Mouse (Mus musculus): ENCODE measurements around the gene Itprip. TPM values are rescaled to one million over a fixed set of nuclear protein-coding genes. Genes with fewer than 3 reads are reported as not detected.

Itprip gene
- total RNA-seq, 1 experiment: 7.2 TPM

DNA sequence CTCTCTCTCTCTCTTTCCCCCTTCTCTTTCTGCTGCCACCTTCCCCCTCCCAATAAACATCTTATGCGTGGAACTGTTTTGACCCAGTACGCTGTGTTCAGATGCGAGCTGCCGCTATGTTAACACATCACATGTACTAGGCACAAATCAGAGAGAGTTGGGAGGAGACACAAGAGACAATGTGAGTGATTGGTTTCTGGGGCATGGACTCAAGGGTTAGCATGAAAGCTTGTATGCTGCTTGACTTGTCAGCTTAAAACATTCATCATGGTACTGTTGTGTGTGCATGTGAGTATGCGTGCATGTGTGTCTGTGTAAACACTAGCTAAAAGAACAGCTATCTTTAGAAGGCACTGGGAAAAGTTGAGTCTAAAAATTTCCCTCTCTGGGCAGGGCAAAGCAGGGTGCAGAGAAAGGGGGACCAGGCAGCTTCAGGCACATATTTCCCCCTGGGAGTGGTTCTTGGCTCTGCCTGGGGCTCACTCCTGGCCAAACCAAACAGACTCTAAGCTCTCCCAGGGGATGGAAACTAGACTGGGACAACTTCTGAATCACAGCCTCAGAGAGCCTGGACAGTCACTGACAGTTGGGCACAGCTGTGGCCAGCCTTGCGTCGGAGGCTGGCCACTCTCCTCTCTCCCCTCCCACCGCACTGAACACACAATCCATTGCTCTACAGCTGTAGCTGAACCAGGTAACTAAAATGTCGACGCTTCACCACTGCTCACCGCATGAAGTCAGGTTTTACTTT is 27.4 kb downstream of the Itprip start:
- no peak for DNase-seq (ENCODE audit: low read depth, low spot score)
- Histone ChIP-seq H3K4me3 (ENCODE audit: insufficient read depth in 1 of 2, low read depth in 1 of 2, low read length in 2 of 2, poor library complexity in 1 of 2, severe bottlenecking in 1 of 2) (no peak overlapping the region), H3K27ac (ENCODE audit: insufficient read depth, low read depth, low read length, poor library complexity, severe bottlenecking) (no peak overlapping the region), H3K9me3 (ENCODE audit: control insufficient read depth, insufficient read depth, low read depth, low read length) (no peaks in the 10 kb centered on the region), H3K9ac (ENCODE audit: insufficient read depth, low read depth, low read length, poor library complexity, severe bottlenecking) (no peak overlapping the region), H3K36me3 (ENCODE audit: control insufficient read depth, insufficient read depth, low read length, poor library complexity, severe bottlenecking) (peaks cover 4% of the 10 kb centered on the region; the same call in 1 of the 2 replicates), H3K4me1 (ENCODE audit: control insufficient read depth in 2 of 2, insufficient read depth in 2 of 2, low read length in 2 of 2, poor library complexity in 1 of 2) (peaks cover 0 to 4% of the 10 kb centered on the region in 2 experiments; a peak in 1 of 4 replicates)
- TF ChIP-seq ZC3H11A (IDR thresholded peaks at IDR 0.05; ENCODE audit: borderline replicate concordance, low read depth, low read length) (no peak), ZNF384 (IDR thresholded peaks at IDR 0.05; ENCODE audit: low read depth, low read length) (no peak)
- in situ Hi-C loops (cut with MboI; ENCODE audit: low sequenced_read_pairs in 2 of 2, unreplicated experiment in 2 of 2): no loop called here

DNA sequence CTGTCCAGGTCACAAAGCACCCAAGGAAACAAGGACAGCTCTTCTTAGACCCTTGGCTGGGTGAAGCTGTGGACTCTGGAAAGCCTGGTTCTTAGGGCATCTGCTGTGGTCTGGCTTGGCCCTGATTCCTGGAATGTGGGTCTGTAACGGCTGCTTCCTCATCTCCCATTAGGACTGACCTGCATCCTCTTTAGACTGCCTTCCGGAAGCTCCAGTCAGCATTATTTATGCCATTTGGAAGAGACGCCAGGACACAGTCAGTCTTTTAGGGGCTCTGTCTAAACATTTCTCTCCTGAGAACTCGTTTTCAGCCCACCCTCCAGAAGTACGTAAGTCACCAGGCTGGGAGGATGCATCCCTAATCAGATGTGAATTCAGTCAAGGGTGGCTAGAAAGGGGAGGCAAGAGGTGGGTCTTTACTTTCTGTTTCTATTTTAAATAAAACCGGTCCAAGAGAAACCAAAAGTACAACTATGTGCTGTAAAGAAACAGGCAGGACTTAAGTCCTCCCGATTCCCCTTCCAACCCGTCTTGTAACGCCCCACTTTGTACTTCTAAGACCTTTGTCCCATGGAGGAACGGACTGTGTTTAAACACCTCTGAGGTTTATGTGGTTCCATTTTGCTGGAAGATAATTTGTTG is 28.5 kb downstream of the Itprip start:
- TF ChIP-seq HCFC1 (IDR thresholded peaks at IDR 0.05; ENCODE audit: borderline replicate concordance, insufficient read depth, low read length) (no peak), MAFK (IDR thresholded peaks at IDR 0.05; ENCODE audit: insufficient read depth, low read depth, low read length) (no peak), CHD2 (IDR thresholded peaks at IDR 0.05; ENCODE audit: low read depth, low read length) (no peak), ZNF384 (IDR thresholded peaks at IDR 0.05; ENCODE audit: low read depth, low read length) (no peak), ZC3H11A (IDR thresholded peaks at IDR 0.05; ENCODE audit: borderline replicate concordance, low read depth, low read length) (no peak)
- H3K36me3 ChIP-seq (ENCODE audit: control insufficient read depth, insufficient read depth, low read length, poor library complexity, severe bottlenecking): peaks cover under 1% of the 10 kb centered on the region; the same call in 1 of the 2 replicates
- no peak overlapping the region for H3K9ac ChIP-seq (ENCODE audit: insufficient read depth, low read depth, low read length, poor library complexity, severe bottlenecking)
- peaks cover 0 to 4% of the 10 kb centered on the region in 2 experiments; a peak in 1 of 4 replicates for H3K4me1 ChIP-seq (ENCODE audit: control insufficient read depth in 2 of 2, insufficient read depth in 2 of 2, low read length in 2 of 2, poor library complexity in 1 of 2)
- no peak overlapping the region for H3K4me3 ChIP-seq (ENCODE audit: insufficient read depth in 1 of 2, low read depth in 1 of 2, low read length in 2 of 2, poor library complexity in 1 of 2, severe bottlenecking in 1 of 2)
- no peak for DNase-seq (ENCODE audit: low read depth, low spot score)
- no peaks in the 10 kb centered on the region for H3K9me3 ChIP-seq (ENCODE audit: control insufficient read depth, insufficient read depth, low read depth, low read length)
- in situ Hi-C loops (cut with MboI; ENCODE audit: low sequenced_read_pairs in 2 of 2, unreplicated experiment in 2 of 2): no loop called here
- H3K27ac ChIP-seq (ENCODE audit: insufficient read depth, low read depth, low read length, poor library complexity, severe bottlenecking): no peak overlapping the region

DNA sequence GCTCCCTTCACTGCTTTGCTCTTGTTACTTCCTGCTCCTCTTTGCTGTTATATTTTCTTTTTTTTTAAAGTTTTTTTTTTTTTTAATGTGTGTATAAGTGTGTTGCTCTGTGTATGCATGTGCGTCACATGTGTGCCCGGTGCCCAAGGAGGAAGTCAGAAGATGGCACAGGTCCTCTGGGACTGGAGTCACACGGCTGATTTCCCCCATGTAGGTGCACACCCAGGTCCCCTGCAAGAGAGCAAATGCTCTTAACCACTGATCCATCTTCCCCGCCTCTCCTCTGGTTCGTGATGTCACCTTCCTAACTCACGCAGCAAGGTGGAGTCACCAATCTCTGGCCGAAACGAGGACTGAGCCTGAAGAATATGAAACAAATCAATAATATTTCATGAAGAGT is 31.1 kb downstream of the Itprip start:
- Histone ChIP-seq H3K9me3 (ENCODE audit: control insufficient read depth, insufficient read depth, low read depth, low read length) (no peaks in the 10 kb centered on the region), H3K4me3 (ENCODE audit: insufficient read depth in 1 of 2, low read depth in 1 of 2, low read length in 2 of 2, poor library complexity in 1 of 2, severe bottlenecking in 1 of 2) (no peak overlapping the region), H3K9ac (ENCODE audit: insufficient read depth, low read depth, low read length, poor library complexity, severe bottlenecking) (no peak overlapping the region), H3K4me1 (ENCODE audit: control insufficient read depth in 2 of 2, insufficient read depth in 2 of 2, low read length in 2 of 2, poor library complexity in 1 of 2) (peaks cover 0 to 4% of the 10 kb centered on the region in 2 experiments; a peak in 1 of 4 replicates), H3K27ac (ENCODE audit: insufficient read depth, low read depth, low read length, poor library complexity, severe bottlenecking) (no peak overlapping the region), H3K36me3 (ENCODE audit: control insufficient read depth, insufficient read depth, low read length, poor library complexity, severe bottlenecking) (no peaks in the 10 kb centered on the region)
- in situ Hi-C loops (cut with MboI; ENCODE audit: low sequenced_read_pairs in 2 of 2, unreplicated experiment in 2 of 2): no loop called here
- TF ChIP-seq HCFC1 (IDR thresholded peaks at IDR 0.05; ENCODE audit: borderline replicate concordance, insufficient read depth, low read length) (no peak), MAFK (IDR thresholded peaks at IDR 0.05; ENCODE audit: insufficient read depth, low read depth, low read length) (no peak), CHD2 (IDR thresholded peaks at IDR 0.05; ENCODE audit: low read depth, low read length) (no peak), ZNF384 (IDR thresholded peaks at IDR 0.05; ENCODE audit: low read depth, low read length) (no peak), ZC3H11A (IDR thresholded peaks at IDR 0.05; ENCODE audit: borderline replicate concordance, low read depth, low read length) (no peak)
- DNase-seq (ENCODE audit: low read depth, low spot score): no peak

DNA sequence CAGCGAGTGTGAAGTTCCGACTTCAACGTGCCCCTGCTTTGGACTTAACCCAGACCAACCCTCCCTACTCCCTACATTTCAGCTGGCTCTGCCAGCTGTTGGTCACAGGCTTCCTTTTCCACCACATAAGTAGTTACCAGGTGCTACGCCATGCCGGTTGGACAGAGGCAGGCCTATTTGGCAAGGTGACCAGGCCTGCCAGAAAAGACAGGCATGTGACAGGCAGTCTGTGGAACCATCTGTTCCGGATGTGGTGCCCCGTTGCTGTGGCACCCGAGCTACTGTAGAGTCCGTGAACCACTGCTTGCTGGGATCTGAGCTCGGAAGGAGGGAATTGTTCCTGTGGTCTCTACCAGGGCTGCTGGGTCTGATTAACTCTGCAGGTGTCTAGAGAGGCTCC is 31.7 kb downstream of the Itprip start:
- Histone ChIP-seq H3K4me1 (ENCODE audit: control insufficient read depth in 2 of 2, insufficient read depth in 2 of 2, low read length in 2 of 2, poor library complexity in 1 of 2) (no peaks in the 10 kb centered on the region), H3K36me3 (ENCODE audit: control insufficient read depth, insufficient read depth, low read length, poor library complexity, severe bottlenecking) (no peaks in the 10 kb centered on the region), H3K27ac (ENCODE audit: insufficient read depth, low read depth, low read length, poor library complexity, severe bottlenecking) (no peak overlapping the region)

More for the DNA sequence above, 31.7 kb downstream of the Itprip start:
- in situ Hi-C loops (cut with MboI; ENCODE audit: low sequenced_read_pairs in 2 of 2, unreplicated experiment in 2 of 2): no loop called here
- DNase-seq (ENCODE audit: low read depth, low spot score): no peak
- Histone ChIP-seq H3K9me3 (ENCODE audit: control insufficient read depth, insufficient read depth, low read depth, low read length) (no peaks in the 10 kb centered on the region), H3K9ac (ENCODE audit: insufficient read depth, low read depth, low read length, poor library complexity, severe bottlenecking) (no peak overlapping the region), H3K4me3 (ENCODE audit: insufficient read depth in 1 of 2, low read depth in 1 of 2, low read length in 2 of 2, poor library complexity in 1 of 2, severe bottlenecking in 1 of 2) (no peak overlapping the region)
- no peak for TF ChIP-seq ZNF384 (IDR thresholded peaks at IDR 0.05; ENCODE audit: low read depth, low read length)
- no peak for TF ChIP-seq MAFK (IDR thresholded peaks at IDR 0.05; ENCODE audit: insufficient read depth, low read depth, low read length)
- TF ChIP-seq ZC3H11A (IDR thresholded peaks at IDR 0.05; ENCODE audit: borderline replicate concordance, low read depth, low read length): no peak
